Comparison of ENCODE assay signal across 8 mouse cellular contexts in genomic region chr2:26910994-26911765, GRCm38 (mm10). TPM values are rescaled to one million over a fixed set of nuclear protein-coding genes. Genes with fewer than 3 reads are reported as not detected.
DNase-seq lines count a peak whose midpoint lies in the region; ATAC-seq and TF ChIP-seq lines count a peak whose summit lies in the region.

No protein-coding gene starts in this region.

- WGBS in thymus, adult 2 months: under 1% methylated on average over 37 of the region's 37 CpGs
- under 1% methylated on average over 37 of the region's 37 CpGs for WGBS in forebrain, embryonic 16.5 days
- under 1% methylated on average over 30 of the region's 37 CpGs for WGBS in macrophage (ENCODE audit: missing documents)

- H3K9ac ChIP-seq in forebrain, embryonic 16.5 days (replicated peaks; ENCODE audit: low read depth, low read length): peak overlapping the region; percentile 84

- peak; percentile 54 for ATAC-seq in forebrain, embryonic 16.5 days

- peaks cover 35% of the 10 kb centered on the region for H3K4me1 ChIP-seq in thymus, adult 2 months (replicated peaks; ENCODE audit: control insufficient read depth, insufficient read depth, low read length)
- H3K4me1 ChIP-seq in forebrain, embryonic 16.5 days (replicated peaks; ENCODE audit: control insufficient read depth, insufficient read depth, low read length): peaks cover 40% of the 10 kb centered on the region

- no peaks in the 10 kb centered on the region for H3K27me3 ChIP-seq in thymus, adult 2 months (ENCODE audit: control insufficient read depth, insufficient read depth, low read length)
- no peaks in the 10 kb centered on the region for H3K27me3 ChIP-seq in forebrain, embryonic 16.5 days (replicated peaks; ENCODE audit: control insufficient read depth, insufficient read depth, low read length)

- H3K4me3 ChIP-seq in thymus, adult 2 months (ENCODE audit: control insufficient read depth, insufficient read depth, low read length): peak overlapping the region; percentile 84
- H3K4me3 ChIP-seq in forebrain, embryonic 16.5 days (replicated peaks; ENCODE audit: low read length): peak overlapping the region; percentile 84
- peak overlapping the region; percentile 90 for H3K4me3 ChIP-seq in macrophage (ENCODE audit: inconsistent target)

- peaks cover 23% of the 10 kb centered on the region for H3K36me3 ChIP-seq in thymus, adult 2 months (ENCODE audit: control insufficient read depth, insufficient read depth, low read length)
- H3K36me3 ChIP-seq in forebrain, embryonic 16.5 days (ENCODE audit: control insufficient read depth, insufficient read depth): peaks cover 42% of the 10 kb centered on the region
- peaks cover 25% of the 10 kb centered on the region; the same call in 1 of the 2 replicates for H3K36me3 ChIP-seq in macrophage (ENCODE audit: inconsistent target)

- DNase-seq in adrenal gland, postnatal 14 days: peak; percentile 80
- no peak for DNase-seq in adrenal gland, adult 2 months
- DNase-seq in thymus, adult 2 months: no peak
- no peak for DNase-seq in thymus, postnatal 25 days
- DNase-seq in kidney, postnatal 4 days: peak; percentile 77 to 87
- peak; percentile 40 to 52 for DNase-seq in spleen, postnatal 36 days (ENCODE audit: low spot score in 2 of 2)

- TF ChIP-seq CTCF in thymus, adult 2 months (IDR thresholded peaks at IDR 0.05; ENCODE audit: borderline replicate concordance, control insufficient read depth, extremely low read depth, insufficient read depth, low read length, poor library complexity): no peak

- no peaks in the 10 kb centered on the region for H3K9me3 ChIP-seq in forebrain, embryonic 16.5 days (ENCODE audit: control insufficient read depth, low read length)

- peak overlapping the region; percentile 98 for H3K4me2 ChIP-seq in forebrain, embryonic 16.5 days (ENCODE audit: low read length)

- peaks cover 94% of the 10 kb centered on the region for H3K79me2 ChIP-seq in macrophage (ENCODE audit: inconsistent target)

- peak overlapping the region; percentile 13 for H3K27ac ChIP-seq in thymus, adult 2 months (ENCODE audit: control insufficient read depth, insufficient read depth, low read length)
- H3K27ac ChIP-seq in forebrain, embryonic 16.5 days (ENCODE audit: low read length): peak overlapping the region; percentile 86
- H3K27ac ChIP-seq in macrophage: peak overlapping the region; percentile 60

- TF ChIP-seq POLR2A in thymus, adult 2 months (IDR thresholded peaks at IDR 0.05; ENCODE audit: control insufficient read depth, extremely low read depth, insufficient read depth, low read length, poor library complexity): no peak

RNA-seq across cellular contexts. Expression of gene Rpl7a, which starts 0.6 kb away (rescaled TPM):
- 490 and 536 TPM in 2 replicates for total RNA-seq in adrenal gland, postnatal 14 days (2021)
- total RNA-seq in adrenal gland, adult 2 months (2021): 100 to 1,000 TPM; 543 to 545 TPM
- polyA plus RNA-seq in adrenal gland, adult 2 months (2012; rRNA removed): 233 and 258 TPM in 2 replicates
- polyA plus RNA-seq in thymus, adult 2 months (2012; rRNA removed): 799 and 817 TPM in 2 replicates
- 494 and 501 TPM in 2 replicates for polyA plus RNA-seq in forebrain, embryonic 16.5 days (2015; fragmentation: Nextera tagmentation; extraction: Ambion mirVana)
- total RNA-seq in macrophage (2018; cell fraction: chromatin; rRNA removed): 100 to 1,000 TPM in 25 of 26 experiments, 10 to 100 TPM in 1; 96.9 to 251 (median 146) TPM
- 1,000 to 10,000 TPM in 6 of 26 experiments, 100 to 1,000 TPM in 20; 578 to 1,334 (median 737) TPM for total RNA-seq in macrophage (2018; cell fraction: cytosol; rRNA removed)
- 100 to 1,000 TPM; 151 to 254 (median 182) TPM for total RNA-seq in macrophage (2018; cell fraction: nucleus; rRNA removed)
- 1,034 to 1,136 TPM (median 1,099 TPM) in 3 replicates for polyA plus RNA-seq in macrophage (2018)

RNA-seq across cellular contexts. Expression of gene Med22, which starts 0.7 kb away (rescaled TPM):
- 42.8 and 50.4 TPM in 2 replicates for total RNA-seq in adrenal gland, postnatal 14 days (2021)
- 10 to 100 TPM; 48.3 to 56.8 TPM for total RNA-seq in adrenal gland, adult 2 months (2021)
- polyA plus RNA-seq in adrenal gland, adult 2 months (2012; rRNA removed): 45.0 and 45.5 TPM in 2 replicates
- polyA plus RNA-seq in thymus, adult 2 months (2012; rRNA removed): 39.0 and 46.5 TPM in 2 replicates
- 177 and 180 TPM in 2 replicates for polyA plus RNA-seq in forebrain, embryonic 16.5 days (2015; fragmentation: Nextera tagmentation; extraction: Ambion mirVana)
- 10 to 100 TPM in 10 of 26 experiments, 1 to 10 TPM in 16; 2.6 to 18.1 (median 7.1) TPM for total RNA-seq in macrophage (2018; cell fraction: chromatin; rRNA removed)
- total RNA-seq in macrophage (2018; cell fraction: cytosol; rRNA removed): 10 to 100 TPM; 12.3 to 36.9 (median 21.2) TPM
- 10 to 100 TPM in 19 of 26 experiments, 1 to 10 TPM in 7; 6.4 to 29.5 (median 12.6) TPM for total RNA-seq in macrophage (2018; cell fraction: nucleus; rRNA removed)
- 14.4 to 39.2 TPM (median 31.3 TPM) in 3 replicates for polyA plus RNA-seq in macrophage (2018)

RNA-seq across cellular contexts. Expression of gene Surf2, which starts 5.0 kb away (rescaled TPM):
- total RNA-seq in adrenal gland, postnatal 14 days (2021): 33.0 and 35.2 TPM in 2 replicates
- total RNA-seq in adrenal gland, adult 2 months (2021): 10 to 100 TPM; 38.4 to 47.9 TPM
- polyA plus RNA-seq in adrenal gland, adult 2 months (2012; rRNA removed): 22.5 and 28.5 TPM in 2 replicates
- 33.8 and 36.4 TPM in 2 replicates for polyA plus RNA-seq in thymus, adult 2 months (2012; rRNA removed)
- 59.7 and 62.0 TPM in 2 replicates for polyA plus RNA-seq in forebrain, embryonic 16.5 days (2015; fragmentation: Nextera tagmentation; extraction: Ambion mirVana)
- 100 to 1,000 TPM in 6 of 26 experiments, 10 to 100 TPM in 20; 41.8 to 130 (median 79.6) TPM for total RNA-seq in macrophage (2018; cell fraction: chromatin; rRNA removed)
- 10 to 100 TPM; 17.6 to 34.4 (median 25.4) TPM for total RNA-seq in macrophage (2018; cell fraction: cytosol; rRNA removed)
- total RNA-seq in macrophage (2018; cell fraction: nucleus; rRNA removed): 100 to 1,000 TPM in 1 of 26 experiments, 10 to 100 TPM in 25; 24.2 to 112 (median 63.8) TPM
- 25.6 to 50.5 TPM (median 36.1 TPM) in 3 replicates for polyA plus RNA-seq in macrophage (2018)

RNA-seq across cellular contexts. Expression of gene Surf1, which starts 5.2 kb away (rescaled TPM):
- total RNA-seq in adrenal gland, postnatal 14 days (2021): 81.6 and 84.1 TPM in 2 replicates
- total RNA-seq in adrenal gland, adult 2 months (2021): 100 to 1,000 TPM; 108 to 115 TPM
- polyA plus RNA-seq in adrenal gland, adult 2 months (2012; rRNA removed): 67.9 and 77.7 TPM in 2 replicates
- polyA plus RNA-seq in thymus, adult 2 months (2012; rRNA removed): 72.7 and 78.5 TPM in 2 replicates
- polyA plus RNA-seq in forebrain, embryonic 16.5 days (2015; fragmentation: Nextera tagmentation; extraction: Ambion mirVana): 69.9 and 82.1 TPM in 2 replicates
- total RNA-seq in macrophage (2018; cell fraction: chromatin; rRNA removed): 100 to 1,000 TPM in 5 of 26 experiments, 10 to 100 TPM in 21; 41.8 to 113 (median 78.7) TPM
- 10 to 100 TPM; 51.6 to 97.7 (median 81.3) TPM for total RNA-seq in macrophage (2018; cell fraction: cytosol; rRNA removed)
- total RNA-seq in macrophage (2018; cell fraction: nucleus; rRNA removed): 100 to 1,000 TPM in 1 of 26 experiments, 10 to 100 TPM in 25; 43.1 to 104 (median 63.4) TPM
- polyA plus RNA-seq in macrophage (2018): 55.2 to 73.5 TPM (median 59.6 TPM) in 3 replicates

RNA-seq across cellular contexts. Expression of gene Surf6, which starts 8.5 kb away (rescaled TPM):
- 26.8 and 32.1 TPM in 2 replicates for total RNA-seq in adrenal gland, postnatal 14 days (2021)
- total RNA-seq in adrenal gland, adult 2 months (2021): 10 to 100 TPM; 23.9 to 26.6 TPM
- 5.1 and 5.2 TPM in 2 replicates for polyA plus RNA-seq in adrenal gland, adult 2 months (2012; rRNA removed)
- 20.8 and 23.1 TPM in 2 replicates for polyA plus RNA-seq in thymus, adult 2 months (2012; rRNA removed)
- polyA plus RNA-seq in forebrain, embryonic 16.5 days (2015; fragmentation: Nextera tagmentation; extraction: Ambion mirVana): 29.1 and 32.1 TPM in 2 replicates
- total RNA-seq in macrophage (2018; cell fraction: chromatin; rRNA removed): 10 to 100 TPM; 10.2 to 50.2 (median 26.1) TPM
- total RNA-seq in macrophage (2018; cell fraction: cytosol; rRNA removed): 10 to 100 TPM in 23 of 26 experiments, 1 to 10 TPM in 3; 6.6 to 19.1 (median 14.0) TPM
- total RNA-seq in macrophage (2018; cell fraction: nucleus; rRNA removed): 10 to 100 TPM in 25 of 26 experiments, 1 to 10 TPM in 1; 9.6 to 40.8 (median 19.0) TPM
- 16.4 to 25.2 TPM (median 21.2 TPM) in 3 replicates for polyA plus RNA-seq in macrophage (2018)

Comparison
In these comparisons a context has a peak if more than half of its experiments do, and no peak if none do; other contexts are left out.
1. DNase-seq: peak in adrenal gland, postnatal 14 days (single experiment), kidney, postnatal 4 days (2 of 2) and spleen, postnatal 36 days (2 of 2); none in adrenal gland, adult 2 months (single experiment), thymus, adult 2 months (single experiment) and thymus, postnatal 25 days (single experiment).
2. H3K27ac ChIP-seq: peak in every context shown above with its lines; median percentile 86 in forebrain, embryonic 16.5 days; 60 in macrophage; 13 in thymus, adult 2 months.
3. Peak in every context shown above with its lines, with median percentiles within 50 percentile points of each other: H3K4me3 ChIP-seq.